Mouse (Mus musculus): ENCODE measurements around the gene Taf13.
"Not testable (repeated sequence)": the region's sequence is repeated elsewhere in the genome, so short reads cannot be mapped to it uniquely, and the experiment has no call there.

The Taf13 gene

GRCm38 (mm10) chr3:108571443-108572294 is at the start of gene Taf13:
Gene Taf13 (plus strand): TSS chr3:108571698.
- peak; percentile 95 for DNase-seq (ENCODE audit: extremely low read depth, insufficient read length, low spot score)

GRCm38 (mm10) chr3:108523415-108523814 is 48.1 kb upstream of the Taf13 start:
- DNase-seq (ENCODE audit: extremely low read depth, insufficient read length, low spot score), result no peak

GRCm38 (mm10) chr3:108528489-108528888 is 43.0 kb upstream of the Taf13 start:
- DNase-seq (ENCODE audit: extremely low read depth, insufficient read length, low spot score), result no peak

- DNase-seq (ENCODE audit: extremely low read depth, insufficient read length, low spot score), result no peak
Observed at GRCm38 (mm10) chr3:108533114-108533885, 38.2 kb upstream of the Taf13 start.

GRCm38 (mm10) chr3:108533951-108534350 is 37.5 kb upstream of the Taf13 start, which contains the start of gene 1700013F07Rik:
Gene 1700013F07Rik (plus strand): TSS chr3:108534150.
- no peak for DNase-seq (ENCODE audit: extremely low read depth, insufficient read length, low spot score)

GRCm38 (mm10) chr3:108535896-108536516 is 35.5 kb upstream of the Taf13 start:
- DNase-seq (ENCODE audit: extremely low read depth, insufficient read length, low spot score), result no peak

GRCm38 (mm10) chr3:108536517-108537260 is 34.8 kb upstream of the Taf13 start, which contains the start of gene 5330417C22Rik:
Gene 5330417C22Rik (minus strand): TSS chr3:108536536.
- DNase-seq (ENCODE audit: extremely low read depth, insufficient read length, low spot score), result peak; percentile 12

GRCm38 (mm10) chr3:108537303-108537702 is 34.2 kb upstream of the Taf13 start:
- peak; percentile 65 for DNase-seq (ENCODE audit: extremely low read depth, insufficient read length, low spot score)

GRCm38 (mm10) chr3:108542299-108542698 is 29.2 kb upstream of the Taf13 start:
- DNase-seq (ENCODE audit: extremely low read depth, insufficient read length, low spot score), result no peak

GRCm38 (mm10) chr3:108554111-108554561 is 17.4 kb upstream of the Taf13 start:
- DNase-seq (ENCODE audit: extremely low read depth, insufficient read length, low spot score), result no peak

- peak; percentile 82 for DNase-seq (ENCODE audit: extremely low read depth, insufficient read length, low spot score)
Observed at GRCm38 (mm10) chr3:108554587-108555312, 16.7 kb upstream of the Taf13 start.

GRCm38 (mm10) chr3:108557888-108558287 is 13.6 kb upstream of the Taf13 start:
- DNase-seq (ENCODE audit: extremely low read depth, insufficient read length, low spot score), result no peak

- peak; percentile 93 for DNase-seq (ENCODE audit: extremely low read depth, insufficient read length, low spot score)
Observed at GRCm38 (mm10) chr3:108562133-108562730, 9.3 kb upstream of the Taf13 start, which contains the start of gene Tmem167b. Gene Tmem167b (minus strand): TSS chr3:108562466.

- peak; percentile 22 for DNase-seq (ENCODE audit: extremely low read depth, insufficient read length, low spot score)
Observed at GRCm38 (mm10) chr3:108562777-108563271, 8.7 kb upstream of the Taf13 start.

GRCm38 (mm10) chr3:108563309-108563708 is 8.2 kb upstream of the Taf13 start:
- peak; percentile 57 for DNase-seq (ENCODE audit: extremely low read depth, insufficient read length, low spot score)

- DNase-seq (ENCODE audit: extremely low read depth, insufficient read length, low spot score), result peak; percentile 21
Observed at GRCm38 (mm10) chr3:108567990-108568877, 3.3 kb upstream of the Taf13 start.

GRCm38 (mm10) chr3:108569636-108570035 is 1.9 kb upstream of the Taf13 start:
- not testable (repeated sequence) for DNase-seq (ENCODE audit: extremely low read depth, insufficient read length, low spot score)

GRCm38 (mm10) chr3:108570813-108571212 is 685 bp upstream of the Taf13 start:
- DNase-seq (ENCODE audit: extremely low read depth, insufficient read length, low spot score), result no peak
